Comparison of ENCODE assay signal across 43 mouse cellular contexts in the genomic region with DNA sequence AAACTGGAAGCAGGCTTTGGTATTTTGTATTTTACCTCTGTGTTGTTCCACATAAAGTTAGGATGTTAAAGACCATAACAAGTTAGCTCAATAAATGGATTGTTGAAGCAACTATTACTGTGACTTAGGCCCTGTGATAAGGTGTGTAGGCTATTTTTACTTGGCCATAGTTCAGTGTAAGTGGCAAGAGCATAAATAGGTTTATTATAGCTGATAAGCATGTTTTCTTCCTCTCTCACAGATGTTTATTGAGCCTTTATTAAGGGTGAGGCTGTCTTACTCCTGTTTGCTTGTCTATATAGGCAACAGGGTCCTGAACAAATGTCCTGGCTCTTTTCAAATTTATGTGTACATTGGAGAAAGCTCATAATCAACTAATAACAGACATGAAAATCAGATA. TPM values are rescaled to one million over a fixed set of nuclear protein-coding genes. Genes with fewer than 3 reads are reported as not detected.
"Had no signal": no experiment of that assay in that cellular context is flagged by ENCODE, and none has a peak within 500 bp of the region (broad histone marks: within the 10 kb centered on the region; RNA-seq: fewer than 3 reads in every experiment).

No protein-coding gene starts in this region.

- H3K27me3 ChIP-seq: limb, embryonic 12.5 days; limb, embryonic 13.5 days; limb, embryonic 15.5 days; liver, embryonic 12.5 days; liver, embryonic 13.5 days; liver, embryonic 15.5 days; lung, embryonic 15.5 days; megakaryocyte, embryonic 14.5 days; midbrain, embryonic 12.5 days; midbrain, embryonic 13.5 days; midbrain, embryonic 15.5 days; neural tube, embryonic 12.5 days had no signal

- H3K4me1 ChIP-seq: limb, embryonic 12.5 days; limb, embryonic 13.5 days; limb, embryonic 15.5 days; liver, embryonic 12.5 days; liver, embryonic 13.5 days; liver, embryonic 15.5 days; lung, embryonic 15.5 days; megakaryocyte, embryonic 14.5 days; midbrain, embryonic 10.5 days; midbrain, embryonic 12.5 days; midbrain, embryonic 13.5 days; midbrain, embryonic 15.5 days; neural tube, embryonic 12.5 days had no signal

- H3K4me3 ChIP-seq: limb, embryonic 10.5 days; limb, embryonic 12.5 days; limb, embryonic 13.5 days; limb, embryonic 15.5 days; liver, embryonic 12.5 days; liver, embryonic 13.5 days; liver, embryonic 15.5 days; lung, embryonic 15.5 days; megakaryocyte, embryonic 14.5 days; midbrain, embryonic 10.5 days; midbrain, embryonic 12.5 days; midbrain, embryonic 13.5 days; midbrain, embryonic 15.5 days; myocyte; neural tube, embryonic 12.5 days had no signal

- DNase-seq: liver; liver, embryonic 13.5 days; lung, adult 18-20 months; lung, adult 2 months; lung, postnatal 14 days; lung, postnatal 36 days; lung, postnatal 4 days; midbrain, embryonic 14.5 days had no signal

- H3K9ac ChIP-seq: limb, embryonic 12.5 days; limb, embryonic 13.5 days; limb, embryonic 15.5 days; liver, embryonic 12.5 days; liver, embryonic 13.5 days; liver, embryonic 14.5 days; liver, embryonic 15.5 days; liver, postnatal 0 days; lung, embryonic 14.5 days; lung, embryonic 15.5 days; midbrain, embryonic 12.5 days; midbrain, embryonic 13.5 days; midbrain, embryonic 15.5 days; neural tube, embryonic 12.5 days had no signal

- ATAC-seq: liver, embryonic 12.5 days; liver, postnatal 0 days; lung, postnatal 0 days; midbrain, embryonic 13.5 days; midbrain, embryonic 15.5 days; midbrain, embryonic 16.5 days had no signal

- H3K36me3 ChIP-seq: limb, embryonic 10.5 days; limb, embryonic 12.5 days; limb, embryonic 13.5 days; limb, embryonic 15.5 days; liver, embryonic 12.5 days; liver, embryonic 13.5 days; liver, embryonic 15.5 days; lung, embryonic 15.5 days; midbrain, embryonic 10.5 days; midbrain, embryonic 12.5 days; midbrain, embryonic 13.5 days; midbrain, embryonic 15.5 days; neural tube, embryonic 12.5 days had no signal

- H3K4me2 ChIP-seq: limb, embryonic 12.5 days; limb, embryonic 13.5 days; limb, embryonic 15.5 days; liver, embryonic 11.5 days; liver, embryonic 12.5 days; liver, embryonic 13.5 days; liver, embryonic 15.5 days; lung, embryonic 14.5 days; lung, embryonic 15.5 days; midbrain, embryonic 11.5 days; midbrain, embryonic 12.5 days; midbrain, embryonic 13.5 days; midbrain, embryonic 15.5 days; neural tube, embryonic 12.5 days had no signal

- H3K9me3 ChIP-seq: limb, embryonic 10.5 days; limb, embryonic 12.5 days; limb, embryonic 13.5 days; limb, embryonic 15.5 days; liver, embryonic 12.5 days; liver, embryonic 13.5 days; liver, embryonic 15.5 days; lung, embryonic 15.5 days; megakaryocyte, embryonic 14.5 days; midbrain, embryonic 10.5 days; midbrain, embryonic 12.5 days; midbrain, embryonic 13.5 days; midbrain, embryonic 15.5 days; neural tube, embryonic 12.5 days had no signal

- H3K27ac ChIP-seq: limb, embryonic 10.5 days; limb, embryonic 12.5 days; limb, embryonic 13.5 days; limb, embryonic 15.5 days; liver, embryonic 12.5 days; liver, embryonic 13.5 days; liver, embryonic 14.5 days; liver, embryonic 15.5 days; lung, embryonic 15.5 days; macrophage; midbrain, embryonic 10.5 days; midbrain, embryonic 12.5 days; midbrain, embryonic 13.5 days; midbrain, embryonic 15.5 days; neural tube, embryonic 12.5 days had no signal

RNA-seq across cellular contexts. Expression of a gene that starts 17.0 kb away (rescaled TPM):
- total RNA-seq: left cerebral cortex, postnatal 10 days; left cerebral cortex, postnatal 14 days; left cerebral cortex, postnatal 25 days; left cerebral cortex, postnatal 4 days; megakaryocyte progenitor cell, adult 5-6 weeks; megakaryocyte, adult 5-6 weeks; megakaryocyte-erythroid progenitor cell, adult 5-6 weeks; midbrain, postnatal 0 days; monocyte, adult 5-6 weeks had no signal
- polyA plus RNA-seq: limb, embryonic 10.5 days; limb, embryonic 11.5 days; limb, embryonic 12.5 days; limb, embryonic 13.5 days; limb, embryonic 14.5 days; limb, embryonic 15.5 days; lung, embryonic 14.5 days; lung, embryonic 15.5 days; lung, embryonic 16.5 days; lung, postnatal 0 days; macrophage; midbrain, embryonic 10.5 days; midbrain, embryonic 11.5 days; midbrain, embryonic 12.5 days; midbrain, embryonic 13.5 days; midbrain, embryonic 14.5 days; midbrain, embryonic 15.5 days; midbrain, embryonic 16.5 days; midbrain, postnatal 0 days; myocyte; neural tube, embryonic 11.5 days; neural tube, embryonic 12.5 days had no signal
